Mouse (Mus musculus) heart, adult 2 months (tissue): Measurements from ENCODE around the gene Aes.

Source experiments
- CTCF ChIP-seq: fragments of 200-600 bp; IDR thresholded peaks from 2 replicates; pipeline ENCODE4 v1.8.1; 2022; ENCODE audit warnings: antibody characterized with exemption, mild to moderate bottlenecking, moderate library complexity
- POLR2A ChIP-seq: fragments of 200-500 bp; IDR thresholded peaks from 2 replicates; pipeline ENCODE4 v1.6.1; 2011; ENCODE audit warnings: mild to moderate bottlenecking, low read depth, low read length, control low read depth; ENCODE audit not compliant: insufficient read depth

DNA sequence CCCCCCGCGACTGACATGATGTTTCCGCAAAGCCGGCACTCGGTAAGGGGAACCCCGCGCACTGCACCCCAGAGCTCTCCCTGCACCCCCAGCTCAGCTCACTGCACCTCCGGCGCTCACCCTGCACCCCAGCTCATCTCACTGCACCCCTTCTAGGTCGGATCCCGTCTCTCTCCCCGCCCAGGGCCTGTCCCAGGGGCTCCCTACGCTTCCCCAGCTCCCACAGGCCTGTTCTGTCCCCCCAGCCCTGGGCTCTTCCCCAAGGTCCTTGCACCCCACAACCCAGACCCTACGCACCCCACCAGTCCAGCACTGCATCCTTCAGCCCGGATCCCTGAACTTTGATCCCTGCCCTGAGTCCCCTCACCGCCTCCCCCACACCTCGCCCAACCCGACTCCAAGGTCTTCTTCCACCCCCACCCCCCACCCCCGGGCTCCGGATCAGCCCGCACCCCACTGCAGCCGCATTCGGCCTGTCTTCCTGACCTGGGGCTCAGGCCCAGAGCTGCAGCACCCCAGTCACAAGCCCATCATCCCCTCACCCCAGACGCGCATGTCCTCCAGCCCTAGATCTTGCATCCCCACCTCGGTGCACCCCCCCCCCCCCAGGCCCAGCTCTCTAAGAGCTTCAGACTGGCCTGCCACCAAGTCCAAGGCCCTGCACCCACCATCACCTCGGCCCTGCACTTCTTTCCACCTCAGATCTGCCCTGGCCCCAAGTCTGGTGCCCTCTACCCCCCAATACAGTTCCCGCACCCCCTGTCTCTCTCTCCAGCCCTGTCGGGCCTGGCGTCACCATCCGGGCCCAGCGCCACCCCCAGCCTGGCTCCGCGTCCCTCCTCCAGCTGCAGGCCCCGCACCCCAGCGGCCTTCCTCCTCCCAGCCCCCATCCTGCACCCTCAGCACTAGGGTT lies 595 bp downstream of the Aes start:
- no peak for TF ChIP-seq CTCF
- TF ChIP-seq POLR2A: peak; percentile 42; the same call in 1 of the 2 replicates
